Mouse (Mus musculus) midbrain, embryonic 14.5 days (tissue): ENCODE results near the gene Rffl. TPM values are rescaled to one million over a fixed set of nuclear protein-coding genes. Genes with fewer than 3 reads are reported as not detected.

Experiments used
- ATAC-seq: fragments of 200-750 bp; cut with Nextera tagmentation; 2 replicates; pipeline ENCODE4 v1.8.0; 2017; ENCODE audit warnings: moderate number of reproducible peaks, moderate library complexity; ENCODE audit not compliant: low FRiP score, low TSS enrichment
- DNase-seq: peaks from one replicate; pipeline ENCODE4 v3.0.0-alpha.2; 2015
- H3K27ac ChIP-seq: fragments of 300-500 bp; sonication (generic); replicated peaks from 2 replicates; pipeline ENCODE4 v1.5.1; 2014; ENCODE audit warnings: mild to moderate bottlenecking, low read depth, low read length, moderate library complexity
- H3K27me3 ChIP-seq: fragments of 300-500 bp; sonication (generic); 2 replicates; pipeline ENCODE4 v1.6.1; 2014; ENCODE audit warnings: low read length, control low read depth, mixed read lengths; ENCODE audit not compliant: control insufficient read depth, insufficient read depth
- H3K36me3 ChIP-seq: fragments of 300-500 bp; sonication (generic); 2 replicates; pipeline ENCODE4 v1.6.1; 2014; ENCODE audit warnings: low read length, control low read depth; ENCODE audit not compliant: control insufficient read depth, insufficient read depth
- H3K4me1 ChIP-seq: fragments of 300-500 bp; sonication (generic); 2 replicates; pipeline ENCODE4 v1.6.1; 2014; ENCODE audit warnings: mild to moderate bottlenecking, antibody characterized with exemption, low read length, control low read depth; ENCODE audit not compliant: control insufficient read depth, insufficient read depth
- H3K4me2 ChIP-seq: fragments of 300-500 bp; sonication (generic); 2 replicates; pipeline ENCODE4 v1.6.1; 2014; ENCODE audit warnings: mild to moderate bottlenecking, low read length, moderate library complexity
- H3K4me3 ChIP-seq: fragments of 300-500 bp; sonication (generic); replicated peaks from 2 replicates; pipeline ENCODE4 v1.5.1; 2014; ENCODE audit warnings: low read depth, low read length
- H3K9ac ChIP-seq: fragments of 300-500 bp; sonication (generic); replicated peaks from 2 replicates; pipeline ENCODE4 v1.6.1; 2014; ENCODE audit warnings: mild to moderate bottlenecking, low read length, moderate library complexity
- H3K9me3 ChIP-seq: fragments of 300-500 bp; sonication (generic); 2 replicates; pipeline ENCODE4 v1.6.1; 2016; ENCODE audit warnings: low read length, control low read depth, mixed read lengths; ENCODE audit not compliant: control insufficient read depth
- WGBS: fragments of 180-500 bp; shearing (Covaris S2); extraction: QIAGEN DNeasy Blood & Tissue Kit; methylation state at CpG from one replicate; pipeline ENCODE4 v1.1.7; 2014; 5-methylcytosine and 5-hydroxymethylcytosine counted together
- polyA plus RNA-seq: library from polyadenylated mRNA; unstranded; fragments of >200 nt; fragmentation: Nextera tagmentation; extraction: Ambion mirVana; gene quantifications from 2 replicates; pipeline ENCODE4 v1.2.1, GENCODE M21; 2014

Gene Rffl
- polyA plus RNA-seq, 1 experiment from 2014 or later, result 4.2 TPM

DNA sequence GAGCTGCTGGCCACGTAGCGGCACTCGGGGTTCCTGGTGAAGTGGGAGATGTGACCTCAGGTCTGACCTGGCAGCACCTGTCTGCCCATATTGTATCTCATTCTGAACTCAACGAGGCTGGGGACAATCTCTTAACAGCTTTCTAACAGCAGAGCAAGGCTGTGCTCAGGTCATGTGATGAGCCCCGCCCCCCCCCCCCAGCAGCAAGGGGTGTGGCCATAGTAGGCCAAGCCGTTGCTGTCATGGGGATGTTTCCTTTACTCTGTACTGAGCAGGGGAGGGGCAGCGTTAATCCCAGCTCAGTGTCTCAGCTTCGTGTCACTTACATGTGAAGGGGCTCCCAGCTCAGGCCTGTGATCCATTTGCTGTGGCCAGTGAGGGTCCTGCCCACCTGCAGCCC, 33.9 kb upstream of the Rffl start:
- WGBS, result 74% methylated on average over 8 of the region's 8 CpGs
- Histone ChIP-seq H3K36me3 (peaks cover 66% of the 10 kb centered on the region), H3K27ac (no peak overlapping the region), H3K9me3 (no peaks in the 10 kb centered on the region), H3K4me1 (peaks cover 7% of the 10 kb centered on the region), H3K9ac (no peak overlapping the region), H3K27me3 (no peaks in the 10 kb centered on the region), H3K4me3 (no peak overlapping the region), H3K4me2 (no peak overlapping the region)
- no peak for DNase-seq
- ATAC-seq, result no peak

DNA sequence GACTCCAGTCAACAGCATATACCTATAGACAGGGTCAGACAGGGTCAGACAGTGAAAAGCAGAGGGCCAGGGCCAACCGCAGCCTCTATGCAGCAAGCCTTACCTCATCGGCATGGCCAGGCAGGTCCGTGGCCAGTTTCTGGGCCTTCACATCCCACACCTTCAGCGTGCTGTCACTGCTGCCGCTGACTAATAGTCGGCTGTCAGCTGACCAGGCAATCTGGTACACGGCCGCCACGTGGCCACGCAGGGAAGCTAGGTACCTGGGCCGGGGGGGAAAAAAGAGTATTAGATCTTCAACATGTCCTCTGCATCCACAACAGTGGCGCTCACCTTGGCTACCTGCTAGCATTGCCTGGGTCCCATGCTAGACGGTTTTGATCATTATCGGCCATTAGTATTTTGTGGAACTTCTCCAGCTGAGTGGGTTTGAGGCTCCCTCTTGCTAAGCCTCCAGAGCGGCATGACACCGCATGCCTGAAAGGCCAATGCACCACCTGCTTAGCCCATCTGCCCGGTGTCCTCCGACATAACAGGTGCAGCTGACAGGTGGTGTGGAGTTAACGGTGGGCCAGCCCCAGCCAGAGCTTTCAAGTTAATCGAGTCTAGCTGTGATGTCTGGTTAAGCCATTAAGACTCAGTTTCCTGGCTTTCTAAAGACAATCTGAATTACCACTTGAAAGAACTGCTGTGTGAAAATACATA, 30.7 kb upstream of the Rffl start:
- H3K36me3 ChIP-seq, result peaks cover 83% of the 10 kb centered on the region
- no peaks in the 10 kb centered on the region for H3K4me1 ChIP-seq
- H3K9me3 ChIP-seq, result no peaks in the 10 kb centered on the region
- H3K27me3 ChIP-seq, result no peaks in the 10 kb centered on the region
- no peak overlapping the region for H3K4me2 ChIP-seq
- 96% methylated on average over 20 of the region's 20 CpGs for WGBS
- H3K4me3 ChIP-seq, result no peak overlapping the region
- no peak overlapping the region for H3K27ac ChIP-seq
- ATAC-seq, result no peak
- no peak overlapping the region for H3K9ac ChIP-seq
- DNase-seq, result no peak

DNA sequence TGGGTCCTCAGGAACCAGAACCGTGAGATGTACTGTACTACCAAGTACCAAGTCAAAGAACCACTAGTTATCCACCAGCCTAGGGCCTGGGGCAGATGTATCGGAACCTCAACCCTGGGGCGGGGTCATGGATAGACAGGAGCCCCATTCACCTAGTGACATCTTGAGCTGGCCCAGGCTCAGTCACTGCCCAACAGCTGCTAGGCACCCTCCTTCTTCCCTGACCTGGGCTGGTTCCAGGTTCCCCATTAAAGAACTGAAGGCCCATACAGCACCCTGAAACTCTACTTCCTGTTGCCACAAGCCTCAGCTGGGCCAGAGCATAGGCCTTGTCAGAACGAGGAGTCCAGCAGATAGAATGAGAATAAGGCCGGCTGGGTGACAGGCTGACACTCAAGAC, 28.7 kb upstream of the Rffl start:
- Histone ChIP-seq H3K9ac (no peak overlapping the region), H3K27me3 (no peaks in the 10 kb centered on the region), H3K4me3 (no peak overlapping the region), H3K4me1 (no peaks in the 10 kb centered on the region), H3K27ac (no peak overlapping the region), H3K9me3 (no peaks in the 10 kb centered on the region), H3K36me3 (peaks cover 65% of the 10 kb centered on the region), H3K4me2 (no peak overlapping the region)
- DNase-seq (no peak), ATAC-seq (no peak)
- 95% methylated on average over 5 of the region's 5 CpGs for WGBS

GRCm38 (mm10) chr11:82897478-82897877, 26.5 kb upstream of the Rffl start:
- Histone ChIP-seq H3K27me3 (no peaks in the 10 kb centered on the region), H3K4me1 (no peaks in the 10 kb centered on the region), H3K4me2 (no peak overlapping the region), H3K27ac (no peak overlapping the region), H3K4me3 (no peak overlapping the region), H3K9ac (no peak overlapping the region), H3K36me3 (peaks cover 42% of the 10 kb centered on the region), H3K9me3 (no peaks in the 10 kb centered on the region)
- ATAC-seq (no peak), DNase-seq (no peak)
- WGBS, result 81% methylated on average over 10 of the region's 10 CpGs

GRCm38 (mm10) chr11:82891936-82892335, 20.9 kb upstream of the Rffl start, which contains the start of gene Fndc8:
TSS of gene Fndc8 (plus strand) at chr11:82892124.
- H3K27ac ChIP-seq, result no peak within 1 kb of the TSS
- H3K9me3 ChIP-seq, result no peaks in the 10 kb centered on the region
- ATAC-seq (no peak), DNase-seq (no peak)
- 0 out of 2 replicates have a peak within 1 kb of the TSS, but pooled peaks have one; percentile 16 for H3K9ac ChIP-seq
- no peak within 1 kb of the TSS for H3K4me2 ChIP-seq
- 67% methylated on average over 7 of the region's 7 CpGs for WGBS
- no peak within 1 kb of the TSS for H3K4me3 ChIP-seq
- H3K4me1 ChIP-seq, result peaks cover 16% of the 10 kb centered on the region
- no peaks in the 10 kb centered on the region for H3K27me3 ChIP-seq
- no peaks in the 10 kb centered on the region for H3K36me3 ChIP-seq

GRCm38 (mm10) chr11:82890342-82890762, 19.3 kb upstream of the Rffl start, which contains the start of gene Rad51d:
TSS of gene Rad51d (minus strand) at chr11:82890614.
- under 1% methylated on average over 26 of the region's 26 CpGs for WGBS
- Histone ChIP-seq H3K36me3 (no peaks in the 10 kb centered on the region), H3K9ac (peak within 1 kb of the TSS; percentile 64), H3K4me1 (peaks cover 16% of the 10 kb centered on the region), H3K4me3 (peak within 1 kb of the TSS; percentile 57), H3K4me2 (peak within 1 kb of the TSS; percentile 82), H3K9me3 (no peaks in the 10 kb centered on the region), H3K27me3 (no peaks in the 10 kb centered on the region), H3K27ac (peak within 1 kb of the TSS; percentile 6; the same call in 1 of the 2 replicates)
- ATAC-seq, result peak; percentile 88
- DNase-seq, result peak; percentile 97

DNA sequence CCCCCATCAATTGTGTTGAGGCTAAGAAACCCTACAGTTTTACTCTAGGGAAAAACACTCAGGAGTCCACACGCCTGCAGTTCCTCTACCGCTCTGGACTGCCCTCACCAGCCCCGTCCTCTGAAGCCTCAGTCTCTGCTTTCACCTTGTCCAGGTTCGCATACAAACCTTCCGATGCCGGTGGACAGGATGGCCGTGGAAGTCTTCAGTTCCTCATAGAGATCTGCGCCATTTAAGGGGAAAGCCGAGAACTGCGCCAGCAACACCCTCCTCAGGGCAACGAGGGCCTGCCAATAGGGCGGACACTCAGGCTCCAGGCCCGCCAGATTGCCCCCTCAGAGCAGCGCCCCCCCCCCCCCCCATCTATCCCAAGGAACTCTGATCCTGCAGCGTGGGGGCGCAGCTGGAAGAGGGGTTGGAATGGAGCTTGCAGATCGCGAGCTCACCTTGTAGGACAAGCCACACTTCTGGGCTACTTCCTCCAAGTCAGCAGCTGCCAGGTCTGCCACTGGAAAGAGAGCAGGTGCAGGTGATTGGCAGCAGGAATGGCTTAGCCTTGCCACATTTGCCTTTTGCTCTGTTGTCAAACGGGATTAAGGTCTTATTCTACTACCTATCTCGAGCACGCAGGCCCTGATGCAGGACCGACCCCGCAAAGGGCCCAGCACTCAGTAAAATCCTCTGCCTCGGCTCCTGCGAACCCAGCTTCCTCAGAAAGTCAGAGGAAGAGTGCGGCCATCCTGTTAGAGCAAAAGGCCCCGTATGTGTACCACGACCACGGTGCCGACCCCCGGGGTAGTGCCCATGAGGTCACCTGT, 18.7 kb upstream of the Rffl start:
- 6% methylated on average over 31 of the region's 31 CpGs for WGBS
- peak overlapping the region; percentile 57 for H3K4me3 ChIP-seq
- H3K36me3 ChIP-seq, result no peaks in the 10 kb centered on the region
- DNase-seq (no peak), ATAC-seq (peak; percentile 27; the same call in 1 of the 2 replicates)
- no peaks in the 10 kb centered on the region for H3K27me3 ChIP-seq
- peaks cover 16% of the 10 kb centered on the region for H3K4me1 ChIP-seq
- no peaks in the 10 kb centered on the region for H3K9me3 ChIP-seq
- H3K27ac ChIP-seq, result peak overlapping the region; percentile 6; the same call in 1 of the 2 replicates
- H3K9ac ChIP-seq, result peak overlapping the region; percentile 64
- peak overlapping the region; percentile 82 for H3K4me2 ChIP-seq

GRCm38 (mm10) chr11:82888491-82888946, 17.5 kb upstream of the Rffl start:
- 70% methylated on average over 10 of the region's 10 CpGs for WGBS
- H3K4me2 ChIP-seq, result 0 out of 2 replicates have a peak overlapping the region, but pooled peaks have one; percentile 82
- H3K9ac ChIP-seq, result no peak overlapping the region; the same call in 1 of the 2 replicates

More at GRCm38 (mm10) chr11:82888491-82888946, 17.5 kb upstream of the Rffl start:
- peak; percentile 31 for DNase-seq
- no peaks in the 10 kb centered on the region for H3K36me3 ChIP-seq
- peaks cover 16% of the 10 kb centered on the region for H3K4me1 ChIP-seq
- no peak for ATAC-seq
- H3K9me3 ChIP-seq, result no peaks in the 10 kb centered on the region
- no peaks in the 10 kb centered on the region for H3K27me3 ChIP-seq
- no peak overlapping the region for H3K4me3 ChIP-seq
- no peak overlapping the region for H3K27ac ChIP-seq
